Mouse (Mus musculus) heart, embryonic 10.5 days (tissue): ENCODE measurements around the gene Chrd. TPM values are rescaled to one million over a fixed set of nuclear protein-coding genes. Genes with fewer than 3 reads are reported as not detected.

Experiments
- DNase-seq: peaks from one replicate; pipeline ENCODE4 v3.0.0-alpha.2; 2017; ENCODE audit warnings: low spot score
- H3K27ac ChIP-seq: fragments of 300-500 bp; sonication (generic); 2 replicates; pipeline ENCODE4 v1.5.1; 2016; ENCODE audit warnings: mild to moderate bottlenecking
- H3K27me3 ChIP-seq: fragments of 300-500 bp; sonication (generic); 2 replicates; pipeline ENCODE4 v1.6.1; 2016; ENCODE audit warnings: mild to moderate bottlenecking; ENCODE audit not compliant: poor library complexity, insufficient read depth, severe bottlenecking
- H3K36me3 ChIP-seq: fragments of 300-500 bp; sonication (generic); 2 replicates; pipeline ENCODE4 v1.6.1; 2016; ENCODE audit warnings: mild to moderate bottlenecking, moderate library complexity
- H3K4me1 ChIP-seq: fragments of 300-500 bp; sonication (generic); 2 replicates; pipeline ENCODE4 v1.6.1; 2016; ENCODE audit warnings: mild to moderate bottlenecking
- H3K4me3 ChIP-seq: fragments of 300-500 bp; sonication (generic); 2 replicates; pipeline ENCODE4 v1.5.1; 2016; ENCODE audit warnings: mild to moderate bottlenecking, moderate library complexity
- H3K9me3 ChIP-seq: fragments of 300-500 bp; sonication (generic); 2 replicates; pipeline ENCODE4 v1.6.1; 2016; ENCODE audit warnings: mild to moderate bottlenecking, moderate library complexity
- WGBS: fragments of 180-500 bp; shearing (Covaris S2); methylation state at CpG from one replicate; pipeline ENCODE4 v1.1.7; 2016; 5-methylcytosine and 5-hydroxymethylcytosine counted together
- polyA plus RNA-seq: library from polyadenylated mRNA; unstranded; fragments of >200 nt; fragmentation: Nextera tagmentation; extraction: Ambion mirVana; gene quantifications from 2 replicates; pipeline ENCODE4 v1.2.1, GENCODE M21; 2016

Gene Chrd
- polyA plus RNA-seq, 1 experiment from 2014 or later = 0.87 TPM

DNA sequence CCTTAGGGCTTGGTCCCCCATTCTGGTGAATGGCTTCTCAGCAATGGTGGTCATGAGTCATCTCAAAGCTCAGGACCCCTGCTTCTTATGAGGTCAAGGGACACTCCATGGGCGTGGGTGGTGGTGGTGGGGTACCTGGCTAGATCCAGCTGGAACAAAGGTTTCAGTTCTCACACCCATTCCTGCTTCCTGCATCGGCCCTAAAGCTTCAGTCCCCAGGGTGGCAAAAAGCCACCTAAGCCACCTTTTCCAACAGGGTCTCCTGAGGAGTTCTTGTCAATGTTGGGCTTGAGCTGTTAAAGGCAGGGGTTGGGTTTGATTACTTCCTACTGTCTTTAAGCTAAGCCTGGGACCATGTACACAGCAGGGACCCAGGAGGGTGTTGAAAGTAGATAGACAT, 17.8 kb upstream of the Chrd start:
- H3K4me3 ChIP-seq = peak overlapping the region; percentile 66
- DNase-seq = no peak
- H3K27me3 ChIP-seq = peaks cover 5% of the 10 kb centered on the region; the same call in 1 of the 2 replicates
- peak overlapping the region; percentile 38; the same call in 1 of the 2 replicates for H3K27ac ChIP-seq
- peaks cover 26% of the 10 kb centered on the region for H3K36me3 ChIP-seq
- 58% methylated on average over 2 of the region's 2 CpGs for WGBS
- H3K4me1 ChIP-seq = peaks cover 49% of the 10 kb centered on the region
- no peaks in the 10 kb centered on the region for H3K9me3 ChIP-seq

DNA sequence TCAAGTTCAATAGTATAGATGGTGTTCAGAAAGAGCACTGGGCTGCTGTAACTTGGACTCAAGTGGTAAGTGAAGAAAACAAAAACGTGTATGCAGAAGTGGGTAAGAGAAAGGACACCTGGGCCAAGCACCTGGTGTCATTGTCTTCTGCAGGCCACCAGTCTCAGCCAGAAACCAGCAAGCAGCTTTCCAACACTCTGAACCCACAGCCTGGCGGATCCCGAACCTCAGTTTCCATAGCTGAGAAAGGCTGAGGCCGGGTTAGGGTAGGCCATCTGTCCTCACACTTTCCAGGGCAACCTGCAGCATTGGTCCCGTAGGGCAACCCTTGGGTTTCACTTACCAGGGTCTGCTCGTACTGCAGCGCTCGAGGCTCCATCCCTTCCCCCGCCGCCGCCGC, 17.4 kb upstream of the Chrd start:
- H3K4me1 ChIP-seq = peaks cover 49% of the 10 kb centered on the region

DNA sequence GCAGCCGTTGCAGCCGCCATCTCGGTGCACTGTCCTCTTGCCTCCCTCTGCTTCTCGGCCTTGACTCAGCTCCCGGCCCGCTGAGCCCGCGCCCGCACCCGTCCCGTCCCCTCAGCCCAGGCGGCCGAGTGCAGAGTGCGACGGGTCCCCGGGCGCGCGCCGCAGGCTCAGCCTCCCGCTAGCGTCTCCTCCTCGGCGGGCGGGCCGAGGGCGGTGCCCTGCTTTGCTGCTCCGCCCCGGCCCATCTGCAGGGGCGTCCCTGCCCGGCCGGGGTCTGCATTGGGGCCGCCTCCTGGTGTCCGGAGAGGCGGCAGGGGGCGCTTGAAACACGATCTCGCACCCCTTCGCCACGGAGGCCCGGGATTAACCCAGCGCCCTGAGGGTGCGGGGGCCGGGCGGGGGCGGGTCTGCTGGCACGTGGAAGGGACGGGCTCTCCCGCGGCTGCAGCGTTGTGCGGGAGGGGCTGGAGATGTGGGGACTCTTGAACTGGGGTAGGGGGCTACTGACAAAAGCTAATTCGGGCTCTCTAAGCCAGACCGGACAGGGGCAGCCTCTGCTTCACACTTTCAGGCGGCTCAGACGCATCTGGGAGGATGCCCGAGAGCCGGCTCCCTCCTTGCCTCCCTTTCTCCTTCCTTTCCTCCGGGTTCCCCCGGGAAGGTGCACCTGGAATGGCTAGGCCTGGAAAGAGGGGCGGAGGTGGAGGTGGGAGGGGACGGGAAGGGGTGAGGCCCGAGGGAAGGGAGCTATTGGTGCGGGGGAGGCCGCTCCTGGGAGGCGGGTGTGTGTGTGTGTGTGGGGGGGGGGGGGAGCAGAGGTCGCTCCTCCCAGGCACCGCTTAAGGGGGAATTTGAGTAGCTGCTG, 16.7 kb upstream of the Chrd start:
- under 1% methylated on average over 65 of the region's 68 CpGs for WGBS
- peaks cover 5% of the 10 kb centered on the region; the same call in 1 of the 2 replicates for H3K27me3 ChIP-seq
- H3K4me1 ChIP-seq = peaks cover 49% of the 10 kb centered on the region
- peak overlapping the region; percentile 91 for H3K27ac ChIP-seq
- H3K4me3 ChIP-seq = peak overlapping the region; percentile 66
- H3K9me3 ChIP-seq = no peaks in the 10 kb centered on the region
- peaks cover 26% of the 10 kb centered on the region for H3K36me3 ChIP-seq
- DNase-seq = peak; percentile 93

More for the DNA sequence above, 17.4 kb upstream of the Chrd start:
- peak overlapping the region; percentile 91 for H3K27ac ChIP-seq
- WGBS = 3% methylated on average over 12 of the region's 12 CpGs
- peak overlapping the region; percentile 66 for H3K4me3 ChIP-seq
- no peaks in the 10 kb centered on the region for H3K9me3 ChIP-seq
- DNase-seq = no peak
- peaks cover 26% of the 10 kb centered on the region for H3K36me3 ChIP-seq
- H3K27me3 ChIP-seq = peaks cover 5% of the 10 kb centered on the region; the same call in 1 of the 2 replicates

DNA sequence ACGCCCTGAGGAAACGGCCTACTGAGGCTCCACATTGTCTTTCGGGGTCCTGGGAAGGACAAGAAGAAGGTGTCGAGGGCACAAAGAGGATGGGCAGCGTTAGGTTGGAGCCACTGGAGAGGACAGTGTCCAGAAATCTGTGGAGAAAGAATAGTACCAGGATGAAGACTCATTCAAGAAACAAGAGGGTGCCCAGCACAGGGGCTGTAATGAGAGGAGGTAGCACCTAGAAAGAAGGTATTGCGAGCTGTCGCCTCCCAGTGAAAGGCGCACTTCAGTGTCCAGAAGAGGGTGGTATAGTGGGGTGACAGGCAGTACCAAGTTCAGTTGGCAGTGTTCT, 16.1 kb upstream of the Chrd start:
- DNase-seq = no peak
- peaks cover 49% of the 10 kb centered on the region for H3K4me1 ChIP-seq
- H3K36me3 ChIP-seq = peaks cover 26% of the 10 kb centered on the region
- peak overlapping the region; percentile 91 for H3K27ac ChIP-seq
- peaks cover 5% of the 10 kb centered on the region; the same call in 1 of the 2 replicates for H3K27me3 ChIP-seq
- H3K9me3 ChIP-seq = no peaks in the 10 kb centered on the region
- peak overlapping the region; percentile 66 for H3K4me3 ChIP-seq
- 0% methylated on average over 8 of the region's 8 CpGs for WGBS

DNA sequence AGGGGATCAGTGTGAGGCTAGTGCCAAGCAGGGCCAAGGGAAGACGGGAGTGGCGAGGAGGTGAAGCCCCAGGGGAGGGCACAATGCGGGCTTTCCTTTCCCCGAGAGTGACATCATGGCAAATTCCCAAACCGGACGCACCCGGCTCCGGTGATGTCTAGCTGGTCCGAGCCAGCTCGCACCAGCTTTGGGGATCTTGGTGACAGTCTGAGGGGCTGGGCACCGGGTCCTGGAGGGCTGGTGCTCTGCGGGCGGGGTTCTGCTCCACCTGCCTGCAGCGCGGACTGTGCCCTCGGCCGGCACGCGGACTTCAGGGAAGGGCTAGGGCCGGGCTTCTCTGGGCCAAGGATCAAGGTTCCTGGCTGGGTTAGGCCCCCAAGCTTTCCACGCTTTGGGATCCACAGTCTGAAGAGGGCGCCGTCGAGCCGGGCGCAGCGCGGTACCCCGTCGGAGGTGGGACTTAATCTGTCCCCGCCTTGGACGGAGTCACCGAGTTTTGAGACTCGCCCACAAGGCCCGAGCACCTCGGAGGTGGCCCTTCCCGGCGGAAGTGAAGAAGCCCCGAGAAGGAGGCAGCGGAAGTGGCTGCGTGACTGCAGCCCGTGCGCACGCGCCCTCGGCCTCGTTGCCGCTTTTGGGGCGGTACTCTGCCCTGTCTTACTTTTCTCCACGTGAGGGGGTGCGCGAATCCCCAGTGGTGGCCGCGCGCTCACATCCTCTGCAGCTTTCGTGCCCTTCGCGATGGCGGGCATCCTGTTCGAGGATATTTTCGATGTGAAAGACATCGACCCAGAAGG, 15.5 kb upstream of the Chrd start, which contains the start of the genes Polr2h and Clcn2:
Polr2h (plus strand) TSS at position 485 of the 797 bp plus-strand sequence.
Clcn2 (minus strand) TSS at position 566 of the 797 bp plus-strand sequence.
- peaks cover 49% of the 10 kb centered on the region for H3K4me1 ChIP-seq
- peaks cover 26% of the 10 kb centered on the region for H3K36me3 ChIP-seq
- peak; percentile 99 for DNase-seq
- under 1% methylated on average over 62 of the region's 62 CpGs for WGBS
- peak within 1 kb of the TSS; percentile 66 for H3K4me3 ChIP-seq
- peaks cover 5% of the 10 kb centered on the region; the same call in 1 of the 2 replicates for H3K27me3 ChIP-seq
- H3K9me3 ChIP-seq = no peaks in the 10 kb centered on the region
- H3K27ac ChIP-seq = peak within 1 kb of the TSS; percentile 91

DNA sequence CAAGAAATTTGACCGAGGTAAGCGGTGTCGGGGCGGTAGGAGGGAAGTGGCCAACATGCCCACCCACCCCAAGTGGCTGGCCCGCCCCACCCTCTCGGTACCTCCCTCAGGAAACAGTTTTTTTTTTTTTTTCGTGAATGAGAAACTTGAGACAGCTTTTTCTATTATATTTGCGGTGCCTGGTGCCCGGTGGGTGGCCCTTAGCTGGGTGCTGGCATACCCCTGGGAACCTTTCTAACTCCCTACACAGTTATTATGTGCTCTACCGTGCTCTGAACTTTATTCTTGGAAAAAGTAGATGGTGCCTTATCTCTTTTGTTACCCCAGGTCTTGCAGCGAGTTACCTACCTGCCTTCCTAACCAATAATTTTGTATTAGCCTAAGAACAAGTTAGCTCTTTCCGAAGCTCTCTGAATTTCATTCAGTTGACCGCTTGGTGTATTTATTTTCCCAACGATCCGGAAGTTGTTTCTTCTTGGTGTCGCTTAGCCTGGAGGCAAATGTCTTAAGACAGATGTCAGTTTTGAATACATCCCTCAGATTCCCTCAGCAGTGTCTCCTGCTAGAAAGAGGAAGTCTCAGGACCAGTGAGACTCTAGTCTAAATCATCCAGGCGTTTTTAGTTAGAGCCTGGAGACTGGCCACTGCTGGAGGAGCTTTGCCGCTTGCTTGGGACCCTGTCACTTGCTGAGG, 14.8 kb upstream of the Chrd start:
- no peak for DNase-seq
- peaks cover 5% of the 10 kb centered on the region; the same call in 1 of the 2 replicates for H3K27me3 ChIP-seq
- H3K4me1 ChIP-seq = peaks cover 46% of the 10 kb centered on the region
- peak overlapping the region; percentile 66 for H3K4me3 ChIP-seq
- WGBS = 3% methylated on average over 18 of the region's 18 CpGs
- peak overlapping the region; percentile 91 for H3K27ac ChIP-seq
- peaks cover 27% of the 10 kb centered on the region for H3K36me3 ChIP-seq
- H3K9me3 ChIP-seq = no peaks in the 10 kb centered on the region

DNA sequence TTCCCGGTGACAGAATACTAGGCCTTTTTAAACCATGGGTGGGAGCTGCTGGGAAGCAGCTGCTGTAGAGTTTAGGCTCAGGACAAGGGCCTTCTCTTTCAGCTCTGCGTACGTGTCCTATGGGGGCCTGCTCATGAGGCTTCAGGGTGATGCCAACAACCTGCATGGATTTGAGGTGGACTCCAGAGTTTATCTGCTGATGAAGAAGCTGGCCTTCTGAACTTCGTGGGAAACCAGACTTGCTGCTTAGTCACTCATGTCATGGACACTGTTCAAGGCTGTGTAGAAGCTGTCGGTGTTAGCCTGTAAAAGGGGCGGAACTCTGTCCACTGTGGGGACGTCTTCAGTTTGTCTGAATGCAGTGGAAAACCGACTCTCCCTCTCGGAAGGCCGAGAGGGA, 11.1 kb upstream of the Chrd start:
- H3K27me3 ChIP-seq = peaks cover 8% of the 10 kb centered on the region; the same call in 1 of the 2 replicates
- peaks cover 27% of the 10 kb centered on the region for H3K36me3 ChIP-seq
- H3K4me1 ChIP-seq = peaks cover 10% of the 10 kb centered on the region
- H3K4me3 ChIP-seq = no peak overlapping the region
- no peak for DNase-seq
- WGBS = 75% methylated on average over 10 of the region's 10 CpGs
- H3K27ac ChIP-seq = no peak overlapping the region
- H3K9me3 ChIP-seq = no peaks in the 10 kb centered on the region

DNA sequence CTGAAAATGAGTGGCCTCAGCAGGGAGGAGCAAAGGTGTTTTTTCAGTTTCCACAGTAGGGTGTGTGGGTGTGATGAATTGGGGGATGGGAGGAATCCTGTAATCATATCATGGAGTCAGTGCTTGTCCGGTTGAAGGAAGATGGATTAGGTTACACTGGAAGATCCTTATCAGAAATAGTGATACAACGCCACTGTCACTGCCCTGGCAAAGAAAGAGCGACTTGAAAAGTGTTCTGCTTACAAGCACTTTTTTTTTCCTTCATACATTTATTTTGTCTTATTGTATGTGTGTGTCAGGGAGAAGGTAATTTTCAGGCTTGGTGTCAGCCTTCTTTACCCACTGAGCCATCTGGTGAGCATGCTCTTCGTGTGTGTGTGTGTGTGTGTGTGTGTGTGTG, 10.2 kb upstream of the Chrd start:
- WGBS = 45% methylated on average over 4 of the region's 4 CpGs

DNA sequence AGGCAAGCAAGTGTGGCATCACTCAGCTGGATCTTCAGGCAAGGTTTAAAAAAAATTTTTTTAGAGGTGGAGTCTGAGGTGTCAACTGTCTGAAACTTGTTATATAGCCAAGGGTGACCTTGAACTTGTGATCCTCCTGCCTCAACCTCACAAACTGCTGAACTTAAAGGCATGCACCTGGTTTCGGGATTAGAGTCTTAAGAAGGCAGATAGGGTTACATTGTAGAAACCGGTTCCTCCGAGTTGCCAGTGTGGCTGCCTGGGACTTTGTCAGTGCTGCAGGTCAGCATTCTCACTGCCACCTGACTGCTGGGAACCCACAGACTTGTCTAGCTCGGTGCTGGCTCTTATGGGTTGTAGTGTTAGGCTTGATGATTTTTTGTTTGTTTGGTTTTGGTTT, 9.7 kb upstream of the Chrd start:
- Histone ChIP-seq H3K36me3 (peaks cover 27% of the 10 kb centered on the region), H3K27me3 (peaks cover 8% of the 10 kb centered on the region; the same call in 1 of the 2 replicates), H3K9me3 (no peaks in the 10 kb centered on the region), H3K4me1 (peaks cover 6% of the 10 kb centered on the region), H3K27ac (no peak overlapping the region), H3K4me3 (no peak overlapping the region)
- WGBS = 28% methylated on average over 4 of the region's 4 CpGs
- no peak for DNase-seq

More for the DNA sequence above, 10.2 kb upstream of the Chrd start:
- H3K9me3 ChIP-seq = no peaks in the 10 kb centered on the region
- DNase-seq = no peak
- no peak overlapping the region for H3K27ac ChIP-seq
- peaks cover 27% of the 10 kb centered on the region for H3K36me3 ChIP-seq
- H3K4me3 ChIP-seq = no peak overlapping the region
- H3K4me1 ChIP-seq = peaks cover 6% of the 10 kb centered on the region
- H3K27me3 ChIP-seq = peaks cover 8% of the 10 kb centered on the region; the same call in 1 of the 2 replicates

DNA sequence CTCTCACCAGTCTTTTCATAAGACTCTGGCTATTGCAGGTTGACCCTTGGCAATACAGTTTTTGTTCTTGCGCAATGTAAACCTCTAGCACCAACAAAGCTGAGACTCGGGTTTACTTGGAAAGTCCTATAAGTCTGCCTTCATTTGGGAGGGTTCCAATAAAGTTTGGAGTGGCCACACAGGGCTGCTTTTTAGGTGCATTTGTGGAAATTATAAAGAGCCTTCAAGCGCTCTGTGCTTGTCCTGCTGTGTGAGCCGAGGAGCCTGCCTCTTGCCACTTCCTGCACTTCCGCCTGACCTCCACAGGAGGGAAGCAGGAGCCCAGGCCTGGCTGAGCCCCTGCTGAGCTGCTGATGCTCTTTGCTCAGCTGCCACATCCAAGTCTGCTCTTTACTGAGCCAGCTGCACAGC, 8.6 kb upstream of the Chrd start:
- H3K27ac ChIP-seq = no peak overlapping the region

DNA sequence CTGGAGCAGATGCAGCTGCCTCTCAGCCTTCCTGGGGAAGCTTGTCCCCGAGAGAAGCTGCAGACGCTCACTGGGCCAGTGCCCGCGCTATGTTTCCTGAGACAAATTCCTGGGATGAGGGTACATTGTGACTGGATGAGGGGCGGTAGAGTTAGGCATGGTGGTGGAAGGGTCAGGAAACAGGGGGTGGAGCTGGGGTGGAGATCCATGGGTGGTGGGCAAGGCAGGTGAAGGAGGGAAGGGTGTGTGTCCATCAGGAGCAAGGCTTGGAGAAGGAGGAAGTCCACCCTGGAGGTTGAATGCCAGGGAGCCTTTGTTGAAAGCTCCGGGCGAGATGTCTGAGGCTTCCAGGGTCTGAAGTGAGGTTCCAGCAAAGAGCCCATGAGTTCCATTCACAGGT, 7.6 kb upstream of the Chrd start:
- peaks cover 6% of the 10 kb centered on the region; the same call in 1 of the 2 replicates for H3K4me1 ChIP-seq
- no peak overlapping the region for H3K4me3 ChIP-seq
- H3K27me3 ChIP-seq = peaks cover 14% of the 10 kb centered on the region
- H3K36me3 ChIP-seq = peaks cover 21% of the 10 kb centered on the region
- no peak for DNase-seq
- no peak overlapping the region for H3K27ac ChIP-seq
- no peaks in the 10 kb centered on the region for H3K9me3 ChIP-seq
- 73% methylated on average over 7 of the region's 7 CpGs for WGBS

More for the DNA sequence above, 8.6 kb upstream of the Chrd start:
- no peak overlapping the region for H3K4me3 ChIP-seq
- DNase-seq = no peak
- H3K36me3 ChIP-seq = peaks cover 27% of the 10 kb centered on the region
- no peaks in the 10 kb centered on the region for H3K9me3 ChIP-seq
- no peaks in the 10 kb centered on the region for H3K4me1 ChIP-seq
- WGBS = 27% methylated on average over 5 of the region's 5 CpGs
- peaks cover 8% of the 10 kb centered on the region; the same call in 1 of the 2 replicates for H3K27me3 ChIP-seq

DNA sequence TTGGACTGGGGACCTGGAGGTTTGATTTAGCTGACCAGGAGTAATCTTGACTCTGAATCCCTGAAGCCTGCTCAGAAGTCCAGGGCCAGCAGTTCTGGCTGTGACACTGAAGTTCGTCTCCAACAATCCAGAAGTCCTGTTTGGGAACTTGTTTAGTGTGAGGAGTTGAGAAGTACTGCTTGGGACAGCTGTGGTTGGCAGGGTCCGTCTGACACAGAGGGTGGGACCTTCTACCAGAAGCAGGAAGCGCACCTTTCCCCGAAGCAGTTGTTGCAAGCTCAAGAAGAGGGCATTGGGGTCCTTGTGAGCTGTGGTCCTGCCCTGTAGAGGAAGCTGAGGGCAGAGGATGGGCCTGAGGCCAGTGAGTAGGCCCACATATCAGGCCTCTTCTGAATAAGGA, 7.2 kb upstream of the Chrd start:
- WGBS = 72% methylated on average over 4 of the region's 4 CpGs
- Histone ChIP-seq H3K4me3 (no peak overlapping the region), H3K27me3 (peaks cover 18% of the 10 kb centered on the region), H3K9me3 (no peaks in the 10 kb centered on the region), H3K4me1 (peaks cover 8% of the 10 kb centered on the region; the same call in 1 of the 2 replicates), H3K36me3 (peaks cover 17% of the 10 kb centered on the region), H3K27ac (no peak overlapping the region)
- no peak for DNase-seq
